Mouse (Mus musculus) G1E-ER4 (cell line): ENCODE measurements around the gene Cdh23. TPM values are rescaled to one million over a fixed set of nuclear protein-coding genes. Genes with fewer than 3 reads are reported as not detected.

Experiments
- GATA1 ChIP-seq: IDR thresholded peaks from one replicate; pipeline ENCODE4 v1.8.0; 2012; ENCODE audit warnings: low read length, inconsistent platforms
- polyA plus RNA-seq: library from polyadenylated mRNA; stranded (reverse); fragments of >175 nt; gene quantifications from 2 replicates; pipeline ENCODE4 v1.2.3, GENCODE M21; 2012

Cdh23 gene
- polyA plus RNA-seq, 1 experiment = not detected

- no peak for TF ChIP-seq GATA1
Measured at GRCm38 (mm10) chr10:60677319-60677718, 19.0 kb downstream of the Cdh23 start.

DNA sequence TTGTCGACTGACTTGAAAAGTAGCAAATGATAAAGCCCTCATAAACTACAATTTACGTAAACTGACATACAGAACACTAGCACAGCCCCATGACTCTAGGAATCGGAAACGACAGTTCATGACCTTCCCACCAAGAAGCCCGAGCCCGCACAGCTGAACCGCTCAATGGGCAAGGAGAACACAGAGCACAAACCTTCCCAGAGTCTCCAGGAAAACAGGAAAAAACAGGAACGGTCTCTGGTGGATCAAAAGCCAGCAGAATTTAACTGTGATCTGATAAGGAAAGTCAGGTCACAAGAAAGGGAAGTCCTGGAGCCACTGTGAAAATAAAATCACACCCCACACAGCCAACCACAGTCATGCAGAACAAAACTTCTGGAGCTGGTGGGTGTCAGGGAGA lies 26.1 kb downstream of the Cdh23 start:
- TF ChIP-seq GATA1 = no peak

- TF ChIP-seq GATA1 = no peak
Measured at GRCm38 (mm10) chr10:60668591-60668990, 27.7 kb downstream of the Cdh23 start.

DNA sequence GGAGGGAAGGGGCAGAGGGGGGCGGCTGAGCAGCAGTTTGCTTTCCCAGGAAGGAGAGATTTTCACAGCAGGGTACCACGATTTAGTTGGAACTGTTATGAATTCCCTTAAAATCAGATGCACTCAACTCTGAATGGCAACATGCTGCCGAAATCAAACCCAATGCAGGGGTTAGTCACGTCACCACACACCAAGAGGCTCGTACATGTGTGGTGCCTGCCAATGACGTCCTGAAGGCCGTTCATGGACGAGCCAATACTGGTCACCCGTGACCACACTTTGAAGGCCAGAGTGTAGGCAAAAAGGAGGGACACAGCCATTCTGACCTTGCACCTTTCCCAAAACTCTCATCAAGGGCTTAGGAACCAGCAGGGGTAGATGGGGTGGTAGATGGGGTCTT lies 35.3 kb downstream of the Cdh23 start:
- no peak for TF ChIP-seq GATA1

- TF ChIP-seq GATA1 = no peak
Measured at GRCm38 (mm10) chr10:60659450-60660020, 36.8 kb downstream of the Cdh23 start.

- TF ChIP-seq GATA1 = no peak
Measured at GRCm38 (mm10) chr10:60658176-60658575, 38.1 kb downstream of the Cdh23 start.

DNA sequence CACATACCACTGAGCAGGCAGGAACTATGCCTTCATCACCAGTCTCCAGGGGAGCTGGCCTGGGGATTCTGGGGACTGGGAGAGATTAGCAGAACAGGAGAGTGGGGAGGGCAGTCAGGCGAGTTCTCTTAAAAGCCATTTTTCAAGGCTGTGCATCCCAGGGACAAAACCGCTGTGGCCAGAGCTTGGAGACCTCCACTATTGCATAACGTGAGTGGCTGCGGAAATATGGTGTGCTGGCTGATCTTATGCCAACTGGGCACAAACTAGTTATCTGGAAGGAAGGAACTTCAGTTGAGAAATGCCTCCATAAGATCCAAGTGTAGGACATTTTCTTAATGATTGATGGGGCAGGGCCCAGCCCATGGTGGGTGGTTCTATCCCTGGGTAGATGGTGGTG lies 42.6 kb downstream of the Cdh23 start:
- no peak for TF ChIP-seq GATA1

- TF ChIP-seq GATA1 = no peak
Measured at GRCm38 (mm10) chr10:60653106-60653505, 43.2 kb downstream of the Cdh23 start.

- no peak for TF ChIP-seq GATA1
Measured at GRCm38 (mm10) chr10:60644079-60644641, 52.1 kb downstream of the Cdh23 start.

GRCm38 (mm10) chr10:60639291-60639690 lies 57.0 kb downstream of the Cdh23 start:
- TF ChIP-seq GATA1 = no peak

DNA sequence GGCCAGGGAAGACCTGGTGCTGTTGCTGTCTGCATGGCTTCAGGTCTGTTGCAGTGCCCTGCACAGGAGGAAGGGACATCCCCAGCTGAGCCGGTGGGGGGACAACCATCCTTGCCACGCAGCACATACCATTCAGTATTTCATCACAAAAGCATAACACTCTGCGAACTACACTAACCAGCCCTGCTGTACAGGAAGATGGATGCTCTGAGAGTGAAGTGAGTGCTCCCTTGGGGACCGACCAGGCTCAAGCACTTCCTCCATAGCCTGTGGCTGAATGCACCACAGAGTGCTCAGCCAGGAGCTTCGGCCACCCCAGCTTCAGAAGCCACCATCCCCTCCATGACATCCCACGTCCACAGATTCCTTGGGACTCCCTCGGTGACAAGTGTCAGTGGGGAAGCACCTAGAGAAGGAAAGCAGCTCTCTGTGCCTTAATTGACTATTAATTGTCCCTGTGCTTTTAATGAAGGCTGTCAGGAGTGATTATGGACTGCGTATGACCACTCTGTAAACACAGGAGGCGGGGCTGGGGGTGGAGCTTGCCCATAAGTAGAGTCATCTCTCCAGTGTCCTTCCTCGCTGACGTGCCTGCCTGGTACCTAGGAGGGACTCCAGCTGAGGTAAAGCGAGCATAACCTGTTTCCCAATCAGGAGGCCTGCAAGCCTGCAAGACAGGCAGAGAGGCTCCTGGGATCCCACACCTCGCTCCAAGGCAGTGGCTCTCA lies 60.6 kb downstream of the Cdh23 start:
- TF ChIP-seq GATA1 = no peak

DNA sequence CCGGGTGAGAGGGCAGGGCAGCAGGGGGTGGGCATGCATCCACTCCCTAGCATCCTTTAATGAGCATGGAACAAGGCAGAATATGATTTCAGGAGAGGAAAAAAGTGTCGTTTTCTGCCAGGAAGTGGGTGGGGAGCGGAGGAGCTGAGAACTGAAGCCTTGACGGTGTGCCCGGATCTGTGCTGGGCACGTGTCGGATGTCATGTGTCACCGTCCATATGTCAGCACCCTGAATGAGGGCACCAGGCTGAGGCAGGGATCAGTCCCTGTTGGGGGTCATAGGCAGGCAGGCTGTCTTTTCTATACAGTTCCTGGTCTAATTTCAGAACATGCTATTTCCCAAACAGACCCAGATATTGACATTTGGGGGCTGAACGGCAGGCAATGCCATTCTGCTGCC lies 61.9 kb downstream of the Cdh23 start:
- no peak for TF ChIP-seq GATA1

GRCm38 (mm10) chr10:60626086-60626485 lies 70.2 kb downstream of the Cdh23 start:
- TF ChIP-seq GATA1 = no peak

- no peak for TF ChIP-seq GATA1
Measured at GRCm38 (mm10) chr10:60625511-60625910, 70.8 kb downstream of the Cdh23 start.

- no peak for TF ChIP-seq GATA1
Measured at GRCm38 (mm10) chr10:60624945-60625344, 71.3 kb downstream of the Cdh23 start.

DNA sequence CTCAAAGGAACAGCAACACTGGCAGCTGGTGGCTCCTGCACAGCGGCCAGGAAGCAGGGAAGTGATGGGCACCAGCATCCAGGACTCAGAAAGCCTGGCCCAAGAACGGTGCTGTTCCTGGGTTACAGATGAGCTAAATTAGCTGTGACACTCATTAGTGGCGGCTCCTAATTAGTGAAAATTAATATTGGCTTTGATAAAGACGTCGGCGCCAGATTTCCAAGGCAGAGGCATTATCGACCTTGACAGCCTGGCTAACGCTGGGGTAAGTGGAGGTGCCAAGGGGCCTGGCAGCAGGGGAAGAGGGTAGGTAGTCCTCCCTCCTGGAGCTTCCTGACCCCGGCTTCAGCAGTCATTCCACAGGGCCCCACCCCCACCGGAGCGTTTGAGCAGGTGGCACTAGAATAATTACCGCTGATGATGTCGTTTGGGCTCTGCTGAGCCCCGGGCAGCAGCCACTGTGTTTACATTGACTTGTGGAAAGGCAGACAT lies 72.0 kb downstream of the Cdh23 start:
- TF ChIP-seq GATA1 = no peak

- TF ChIP-seq GATA1 = no peak
Measured at GRCm38 (mm10) chr10:60622836-60623235, 73.5 kb downstream of the Cdh23 start.
